Mouse (Mus musculus) midbrain, embryonic 16.5 days (tissue): ENCODE data around the gene Tagap. TPM values are rescaled to one million over a fixed set of nuclear protein-coding genes. Genes with fewer than 3 reads are reported as not detected.

ENCODE experiments used
- ATAC-seq: fragments of 200-750 bp; cut with Nextera tagmentation; 2 replicates; pipeline ENCODE4 v1.8.0; 2017; ENCODE audit warnings: moderate TSS enrichment
- H3K27ac ChIP-seq: fragments of 300-500 bp; sonication (generic); 2 replicates; pipeline ENCODE4 v1.5.1; 2014; ENCODE audit warnings: mild to moderate bottlenecking, low read length, mixed read lengths
- H3K27me3 ChIP-seq: fragments of 300-500 bp; sonication (generic); 2 replicates; pipeline ENCODE4 v1.6.1; 2014; ENCODE audit warnings: low read depth, low read length, mixed read lengths; ENCODE audit not compliant: control insufficient read depth, insufficient read depth
- H3K36me3 ChIP-seq: fragments of 300-500 bp; sonication (generic); 2 replicates; pipeline ENCODE4 v1.6.1; 2014; ENCODE audit warnings: mild to moderate bottlenecking, low read length, moderate library complexity, mixed read lengths; ENCODE audit not compliant: control insufficient read depth, insufficient read depth
- H3K4me1 ChIP-seq: fragments of 300-500 bp; sonication (generic); 2 replicates; pipeline ENCODE4 v1.6.1; 2014; ENCODE audit warnings: mild to moderate bottlenecking, low read length, mixed read lengths; ENCODE audit not compliant: control insufficient read depth, insufficient read depth
- H3K4me2 ChIP-seq: fragments of 300-500 bp; sonication (generic); 2 replicates; pipeline ENCODE4 v1.6.1; 2014; ENCODE audit warnings: mild to moderate bottlenecking, low read length, mixed read lengths
- H3K4me3 ChIP-seq: fragments of 300-500 bp; sonication (generic); 2 replicates; pipeline ENCODE4 v1.5.1; 2014; ENCODE audit warnings: low read depth, mild to moderate bottlenecking, low read length, moderate library complexity, mixed read lengths
- H3K9ac ChIP-seq: fragments of 300-500 bp; sonication (generic); 2 replicates; pipeline ENCODE4 v1.6.1; 2014; ENCODE audit warnings: low read depth, low read length, mixed read lengths
- H3K9me3 ChIP-seq: fragments of 300-500 bp; sonication (generic); replicated peaks from 2 replicates; pipeline ENCODE4 v1.6.1; 2014; ENCODE audit warnings: mild to moderate bottlenecking, low read length, mixed read lengths; ENCODE audit not compliant: control insufficient read depth, poor library complexity, severe bottlenecking
- WGBS: fragments of 180-500 bp; shearing (Covaris S2); extraction: QIAGEN DNeasy Blood & Tissue Kit; methylation state at CpG from one replicate; pipeline ENCODE4 v1.1.7; 2014; 5-methylcytosine and 5-hydroxymethylcytosine counted together
- polyA plus RNA-seq: library from polyadenylated mRNA; unstranded; fragments of >200 nt; fragmentation: Nextera tagmentation; extraction: Ambion mirVana; gene quantifications from 2 replicates; pipeline ENCODE4 v1.2.1, GENCODE M21; 2015

The Tagap gene
- polyA plus RNA-seq: 0.37 and 0.48 TPM in 2 replicates

DNA sequence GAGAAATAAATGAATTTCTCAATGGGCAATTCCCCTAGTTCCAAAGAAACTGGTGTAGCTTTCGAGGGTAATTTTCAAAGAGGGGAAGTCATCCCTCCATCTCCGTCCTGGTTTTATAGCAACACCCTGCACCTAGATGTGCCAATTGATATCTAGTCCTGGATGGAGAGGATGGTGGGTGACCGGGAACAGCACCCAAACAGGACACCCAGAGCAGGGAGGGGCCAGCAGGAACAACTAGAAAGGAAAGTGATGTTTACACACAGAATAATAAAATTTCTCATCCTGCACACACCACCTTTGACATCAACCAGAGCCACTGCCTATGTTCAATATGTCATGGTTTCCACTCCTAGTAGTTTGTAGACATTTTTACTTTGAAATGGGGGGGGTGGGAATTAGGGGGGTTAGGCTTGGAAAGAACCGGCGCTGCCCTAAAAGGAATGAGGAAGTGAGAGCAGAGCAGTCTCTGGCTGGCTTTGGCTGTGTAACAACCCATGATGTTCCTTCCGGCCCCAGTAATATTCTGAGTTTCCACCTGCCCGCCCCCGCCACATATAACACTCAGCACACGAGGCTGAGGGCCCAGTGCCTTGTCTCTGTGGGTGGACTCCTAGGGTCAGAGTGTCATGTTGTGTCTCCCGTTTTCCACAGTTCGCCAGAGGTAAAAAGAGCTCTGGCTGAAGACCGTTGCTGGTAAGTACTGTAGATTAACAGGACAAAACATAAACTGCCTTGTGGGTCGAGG, at the start of gene Tagap:
TSS of gene Tagap (plus strand) at position 588 of the 748 bp plus-strand sequence.
- Histone ChIP-seq H3K9ac (no peak within 1 kb of the TSS), H3K27ac (no peak within 1 kb of the TSS), H3K4me2 (no peak within 1 kb of the TSS), H3K9me3 (no peaks in the 10 kb centered on the region), H3K27me3 (no peaks in the 10 kb centered on the region), H3K4me1 (no peaks in the 10 kb centered on the region), H3K4me3 (no peak within 1 kb of the TSS), H3K36me3 (no peaks in the 10 kb centered on the region)
- WGBS: 74% methylated on average over 13 of the region's 13 CpGs
- ATAC-seq: no peak

DNA sequence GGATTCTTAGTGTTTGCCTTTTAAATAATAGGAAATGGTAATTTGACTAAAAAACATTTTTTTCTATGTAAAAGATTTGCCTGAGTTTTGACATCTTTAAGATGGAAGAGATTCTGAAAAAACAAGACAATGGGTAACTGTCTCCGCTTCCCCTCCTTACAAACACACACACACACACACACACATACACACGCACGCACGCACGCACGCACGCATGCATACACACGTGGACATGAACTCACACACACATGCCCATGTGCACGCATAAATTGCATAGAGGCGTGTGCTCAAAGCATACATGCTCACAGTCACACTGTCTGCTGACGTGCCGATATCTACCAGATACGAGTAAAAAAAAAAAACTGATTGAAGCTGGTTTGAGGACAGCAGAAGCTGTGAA, 49.3 kb upstream of the Tagap start:
- Histone ChIP-seq H3K4me2 (no peak overlapping the region), H3K4me3 (no peak overlapping the region), H3K4me1 (no peaks in the 10 kb centered on the region), H3K9ac (no peak overlapping the region), H3K36me3 (no peaks in the 10 kb centered on the region), H3K27me3 (no peaks in the 10 kb centered on the region), H3K9me3 (no peaks in the 10 kb centered on the region), H3K27ac (no peak overlapping the region)
- no peak for ATAC-seq
- 95% methylated on average over 13 of the region's 13 CpGs for WGBS

DNA sequence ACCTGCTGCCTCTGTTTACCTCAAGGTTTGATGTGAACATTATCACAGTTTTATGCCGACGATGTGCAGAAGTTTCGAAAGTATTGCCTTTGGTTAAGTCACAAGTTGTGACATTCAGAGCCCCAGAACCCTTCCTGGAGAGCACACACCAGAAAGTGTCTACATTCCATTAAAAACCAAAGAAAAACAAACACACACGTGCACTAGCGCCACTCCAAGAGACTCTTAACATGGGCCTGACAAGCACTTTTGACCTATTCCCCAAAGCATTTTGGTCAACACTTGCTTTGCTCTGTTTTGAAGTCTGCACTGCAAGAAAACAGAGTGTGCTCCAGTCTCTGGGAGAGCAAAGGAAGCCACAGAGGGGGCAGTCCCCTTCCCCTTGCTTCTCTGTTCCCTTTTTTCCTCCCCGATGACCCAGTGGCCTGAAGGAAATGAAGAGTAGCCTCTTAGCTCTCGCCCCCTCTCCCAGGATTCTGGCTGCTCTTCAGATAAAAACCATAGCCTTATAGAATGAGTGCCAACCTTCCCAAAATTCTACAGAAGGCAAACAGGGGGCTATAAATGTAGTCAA, 48.5 kb upstream of the Tagap start:
- Histone ChIP-seq H3K4me1 (no peaks in the 10 kb centered on the region), H3K9me3 (no peaks in the 10 kb centered on the region), H3K36me3 (no peaks in the 10 kb centered on the region), H3K27ac (no peak overlapping the region), H3K27me3 (no peaks in the 10 kb centered on the region), H3K4me2 (no peak overlapping the region), H3K9ac (no peak overlapping the region), H3K4me3 (no peak overlapping the region)
- WGBS: 75% methylated on average over 7 of the region's 7 CpGs
- ATAC-seq: no peak

DNA sequence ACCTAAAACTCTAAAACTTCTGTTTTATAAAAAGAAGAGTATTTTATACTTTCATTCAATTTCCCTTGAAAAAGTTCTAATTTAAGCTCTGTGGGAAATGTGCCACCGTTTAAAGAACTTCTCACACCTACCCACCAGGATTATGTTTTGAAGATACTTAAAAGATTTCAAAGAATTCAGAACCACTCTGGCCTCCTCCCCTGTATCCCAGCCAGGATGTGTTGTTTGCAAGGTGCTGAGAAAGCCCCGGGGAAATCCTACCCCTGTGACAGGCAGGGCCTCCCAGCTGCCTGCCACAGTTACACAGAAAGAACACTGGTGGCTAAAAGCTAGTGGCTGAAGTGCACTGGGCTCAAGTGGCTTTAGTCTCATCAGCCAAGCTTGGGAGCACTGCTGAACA, 47.9 kb upstream of the Tagap start:
- no peak overlapping the region for H3K4me3 ChIP-seq
- H3K4me1 ChIP-seq: no peaks in the 10 kb centered on the region
- 56% methylated on average over 2 of the region's 2 CpGs for WGBS
- no peak overlapping the region for H3K27ac ChIP-seq
- no peak overlapping the region for H3K4me2 ChIP-seq
- no peaks in the 10 kb centered on the region for H3K27me3 ChIP-seq
- no peak overlapping the region for H3K9ac ChIP-seq
- no peak for ATAC-seq
- no peaks in the 10 kb centered on the region for H3K9me3 ChIP-seq
- no peaks in the 10 kb centered on the region for H3K36me3 ChIP-seq

DNA sequence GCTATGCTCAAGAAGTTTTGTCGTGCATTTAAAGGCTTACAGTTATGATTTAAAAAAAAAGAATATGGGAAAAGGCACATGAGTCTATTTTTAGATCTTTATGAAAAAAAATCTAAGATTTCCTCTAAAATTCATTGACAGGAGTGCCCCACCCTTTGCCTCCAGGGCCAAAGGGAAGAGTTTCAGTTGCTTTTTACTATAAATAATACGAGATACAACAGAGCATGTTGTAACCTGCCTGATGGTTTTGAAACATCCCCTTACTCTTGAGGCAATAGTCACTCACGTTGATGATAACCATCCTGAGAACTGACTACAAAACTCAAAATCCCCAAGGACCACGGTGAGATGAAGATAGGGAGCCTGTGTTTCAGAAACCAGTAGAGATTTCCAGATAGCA, 46.3 kb upstream of the Tagap start:
- Histone ChIP-seq H3K9me3 (no peaks in the 10 kb centered on the region), H3K4me1 (no peaks in the 10 kb centered on the region), H3K4me2 (no peak overlapping the region), H3K36me3 (no peaks in the 10 kb centered on the region), H3K9ac (no peak overlapping the region), H3K27me3 (no peaks in the 10 kb centered on the region), H3K27ac (no peak overlapping the region), H3K4me3 (no peak overlapping the region)
- 89% methylated on average over 4 of the region's 4 CpGs for WGBS
- no peak for ATAC-seq

DNA sequence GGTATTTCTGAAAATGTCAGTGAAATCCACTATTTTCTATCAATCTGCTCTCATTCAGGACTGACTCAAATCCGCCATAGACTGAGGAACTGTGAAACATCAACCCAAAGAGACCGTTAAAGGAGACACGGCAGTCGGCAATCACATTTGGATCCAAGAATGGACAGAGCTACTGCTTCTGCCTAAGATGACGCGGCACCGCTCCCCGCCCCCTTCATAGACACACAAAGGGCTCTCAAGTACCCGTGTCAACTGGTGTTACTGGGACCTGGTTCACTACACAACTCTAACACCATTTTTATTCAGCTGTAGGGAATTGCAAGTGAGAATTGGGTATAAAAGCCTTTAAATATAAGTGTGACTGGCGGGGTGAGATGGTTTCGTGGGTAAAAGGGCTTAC, 42.7 kb upstream of the Tagap start:
- H3K27me3 ChIP-seq: no peaks in the 10 kb centered on the region
- ATAC-seq: no peak
- no peaks in the 10 kb centered on the region for H3K9me3 ChIP-seq
- H3K4me2 ChIP-seq: no peak overlapping the region
- H3K27ac ChIP-seq: no peak overlapping the region
- H3K36me3 ChIP-seq: no peaks in the 10 kb centered on the region
- no peaks in the 10 kb centered on the region for H3K4me1 ChIP-seq
- 85% methylated on average over 11 of the region's 11 CpGs for WGBS
- no peak overlapping the region for H3K9ac ChIP-seq
- H3K4me3 ChIP-seq: no peak overlapping the region

DNA sequence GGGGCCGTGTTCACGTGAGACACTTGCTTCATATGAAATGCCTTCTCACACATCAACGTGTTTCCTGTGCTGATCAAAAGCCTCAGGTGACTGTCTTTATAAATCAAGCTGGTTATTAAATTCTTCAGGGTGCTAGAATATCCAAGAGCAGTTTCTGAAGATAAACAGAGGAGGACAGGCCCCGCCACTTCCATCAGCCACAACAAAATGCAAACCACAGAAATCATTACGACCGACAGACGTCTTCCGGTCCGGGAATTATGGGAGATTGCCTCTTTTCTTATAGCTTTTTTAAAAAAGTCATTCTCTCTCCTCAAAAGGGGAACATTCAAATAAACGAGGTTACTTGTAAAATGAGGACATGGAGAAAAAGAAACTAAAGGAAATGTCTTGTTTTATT, 41.2 kb upstream of the Tagap start:
- 86% methylated on average over 10 of the region's 10 CpGs for WGBS
- Histone ChIP-seq H3K4me1 (no peaks in the 10 kb centered on the region), H3K9me3 (no peaks in the 10 kb centered on the region), H3K9ac (no peak overlapping the region), H3K36me3 (no peaks in the 10 kb centered on the region), H3K4me3 (no peak overlapping the region), H3K4me2 (no peak overlapping the region), H3K27me3 (no peaks in the 10 kb centered on the region), H3K27ac (no peak overlapping the region)
- no peak for ATAC-seq

DNA sequence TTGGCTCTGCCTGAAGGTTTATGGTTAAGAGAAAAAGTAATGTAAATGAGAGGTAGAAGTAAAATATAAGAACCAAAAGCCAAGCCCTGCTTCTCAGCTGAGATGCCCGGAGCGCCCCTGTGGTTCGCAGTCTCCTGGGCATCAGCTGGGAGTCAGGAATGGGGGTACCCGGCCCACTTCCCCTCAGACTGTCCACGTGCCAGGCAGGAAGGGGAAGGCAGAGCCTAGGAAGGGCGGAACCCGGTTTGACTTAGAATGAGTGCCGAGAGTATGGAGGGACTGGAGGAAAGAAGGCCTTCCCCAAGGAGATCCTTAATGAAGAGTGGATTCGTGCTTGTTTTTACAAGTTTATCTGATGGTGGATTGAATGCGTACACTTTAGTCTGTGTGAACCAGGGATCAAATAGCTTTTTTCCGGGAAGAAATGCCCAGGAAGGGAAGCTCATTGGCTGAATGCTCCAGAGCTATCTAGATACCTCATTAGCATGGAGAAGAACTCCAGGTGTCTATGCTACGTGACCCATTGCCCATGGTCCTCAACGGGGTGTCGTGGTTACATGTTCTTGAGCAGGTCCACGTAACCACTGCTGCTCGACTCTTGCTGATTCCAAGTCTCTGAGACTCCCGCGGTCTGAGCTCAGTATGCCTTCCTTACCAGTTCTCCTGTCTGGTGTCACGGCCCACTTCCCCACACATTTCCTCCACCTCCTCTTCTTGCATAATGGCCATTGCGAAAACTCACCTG, 38.6 kb upstream of the Tagap start:
- H3K4me2 ChIP-seq: no peak overlapping the region
- no peak for ATAC-seq
- H3K4me1 ChIP-seq: no peaks in the 10 kb centered on the region
- no peak overlapping the region for H3K9ac ChIP-seq
- H3K9me3 ChIP-seq: no peaks in the 10 kb centered on the region
- 93% methylated on average over 20 of the region's 20 CpGs for WGBS
- H3K27ac ChIP-seq: no peak overlapping the region
- H3K27me3 ChIP-seq: no peaks in the 10 kb centered on the region
- H3K4me3 ChIP-seq: no peak overlapping the region
- no peaks in the 10 kb centered on the region for H3K36me3 ChIP-seq

DNA sequence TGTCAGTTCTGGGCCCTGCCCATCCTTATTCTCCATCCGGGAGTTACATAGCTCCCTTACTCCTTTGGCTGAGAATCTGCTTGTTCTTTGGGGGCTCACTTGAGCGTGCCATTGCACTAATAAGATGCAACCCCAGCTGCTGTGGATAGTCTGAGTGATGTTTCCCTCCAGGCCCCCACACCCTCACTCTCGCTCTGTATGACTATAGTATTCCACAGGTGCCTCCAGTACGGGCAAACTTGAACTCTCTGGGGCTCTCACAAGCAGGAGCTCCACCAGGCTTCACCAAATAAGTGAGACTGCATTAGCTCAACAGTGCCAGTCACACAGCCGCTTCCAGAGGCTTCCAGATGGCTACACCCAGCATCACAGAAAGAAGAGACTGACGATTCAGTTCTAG, 37.5 kb upstream of the Tagap start:
- Histone ChIP-seq H3K27me3 (no peaks in the 10 kb centered on the region), H3K4me2 (no peak overlapping the region), H3K27ac (no peak overlapping the region), H3K36me3 (no peaks in the 10 kb centered on the region), H3K9ac (no peak overlapping the region), H3K4me1 (no peaks in the 10 kb centered on the region), H3K4me3 (no peak overlapping the region), H3K9me3 (no peaks in the 10 kb centered on the region)
- 90% methylated on average over 6 of the region's 6 CpGs for WGBS
- ATAC-seq: no peak
